ENCODE assay signal across 8 mouse cellular contexts in genomic region chr5:114824197-114824596, GRCm38 (mm10). TPM values are rescaled to one million over a fixed set of nuclear protein-coding genes. Genes with fewer than 3 reads are reported as not detected.
DNase-seq lines count a peak whose midpoint lies in the region; ATAC-seq lines count a peak whose summit lies in the region.

No protein-coding gene starts in this region.

- H3K9ac ChIP-seq in forebrain, embryonic 16.5 days (replicated peaks; ENCODE audit: low read depth, low read length): no peak overlapping the region
- H3K9ac ChIP-seq in heart, embryonic 15.5 days: no peak overlapping the region
- H3K9ac ChIP-seq in stomach, embryonic 15.5 days: no peak overlapping the region

- no peak overlapping the region; the same call in 1 of the 2 replicates for H3K4me2 ChIP-seq in forebrain, embryonic 16.5 days (ENCODE audit: low read length)
- peak overlapping the region; percentile 31; the same call in 1 of the 2 replicates for H3K4me2 ChIP-seq in heart, embryonic 15.5 days
- peak overlapping the region; percentile 17; the same call in 1 of the 2 replicates for H3K4me2 ChIP-seq in stomach, embryonic 15.5 days

- H3K9me3 ChIP-seq in forebrain, embryonic 10.5 days: peaks cover 18% of the 10 kb centered on the region; the same call in 1 of the 2 replicates
- no peaks in the 10 kb centered on the region for H3K9me3 ChIP-seq in forebrain, embryonic 16.5 days (ENCODE audit: control insufficient read depth, low read length)
- H3K9me3 ChIP-seq in heart, embryonic 15.5 days (replicated peaks): no peaks in the 10 kb centered on the region
- H3K9me3 ChIP-seq in stomach, embryonic 15.5 days: no peaks in the 10 kb centered on the region

- H3K27ac ChIP-seq in forebrain, embryonic 10.5 days: no peak overlapping the region
- H3K27ac ChIP-seq in forebrain, embryonic 16.5 days (ENCODE audit: low read length): no peak overlapping the region
- no peak overlapping the region for H3K27ac ChIP-seq in heart, embryonic 15.5 days
- H3K27ac ChIP-seq in stomach, embryonic 15.5 days: no peak overlapping the region

- ATAC-seq in forebrain, embryonic 16.5 days: no peak
- peak; percentile 73 for ATAC-seq in common myeloid progenitor, adult 5-6 weeks (replicated peaks; ENCODE audit: low read depth, poor library complexity, severe bottlenecking)
- ATAC-seq in heart, embryonic 15.5 days (replicated peaks; ENCODE audit: insufficient number of reproducible peaks, insufficient read depth, low FRiP score, low read depth): no peak
- no peak for ATAC-seq in stomach, embryonic 15.5 days (ENCODE audit: insufficient read depth, low FRiP score, low read depth)

- H3K4me1 ChIP-seq in forebrain, embryonic 10.5 days: peaks cover 25% of the 10 kb centered on the region
- peaks cover 6% of the 10 kb centered on the region for H3K4me1 ChIP-seq in forebrain, embryonic 16.5 days (replicated peaks; ENCODE audit: control insufficient read depth, insufficient read depth, low read length)
- H3K4me1 ChIP-seq in heart, embryonic 15.5 days (replicated peaks): peaks cover 7% of the 10 kb centered on the region
- peaks cover 8% of the 10 kb centered on the region for H3K4me1 ChIP-seq in stomach, embryonic 15.5 days

- DNase-seq in forebrain, embryonic 10.5 days (ENCODE audit: extremely low spot score, low spot score): peak; percentile 44
- peak; percentile 87 for DNase-seq in CD4-positive, CD25-positive, alpha-beta regulatory T cell, adult 2 months (ENCODE audit: low read depth, low spot score)
- DNase-seq in layer of hippocampus, adult 9-11 months: peak; percentile 38
- DNase-seq in lung, postnatal 36 days: peak; percentile 72

- peak overlapping the region; percentile 91 for H3K4me3 ChIP-seq in forebrain, embryonic 10.5 days
- H3K4me3 ChIP-seq in forebrain, embryonic 16.5 days (replicated peaks; ENCODE audit: low read length): no peak overlapping the region
- H3K4me3 ChIP-seq in heart, embryonic 15.5 days: peak overlapping the region; percentile 17
- H3K4me3 ChIP-seq in stomach, embryonic 15.5 days (replicated peaks): no peak overlapping the region

- no peaks in the 10 kb centered on the region for H3K27me3 ChIP-seq in forebrain, embryonic 10.5 days (ENCODE audit: poor library complexity, severe bottlenecking)
- no peaks in the 10 kb centered on the region for H3K27me3 ChIP-seq in forebrain, embryonic 16.5 days (replicated peaks; ENCODE audit: control insufficient read depth, insufficient read depth, low read length)
- no peaks in the 10 kb centered on the region for H3K27me3 ChIP-seq in heart, embryonic 15.5 days
- H3K27me3 ChIP-seq in stomach, embryonic 15.5 days (replicated peaks): no peaks in the 10 kb centered on the region

- H3K36me3 ChIP-seq in forebrain, embryonic 10.5 days (replicated peaks): peaks cover 28% of the 10 kb centered on the region
- H3K36me3 ChIP-seq in forebrain, embryonic 16.5 days (ENCODE audit: control insufficient read depth, insufficient read depth): no peaks in the 10 kb centered on the region
- H3K36me3 ChIP-seq in heart, embryonic 15.5 days: no peaks in the 10 kb centered on the region
- peaks cover 3% of the 10 kb centered on the region; the same call in 1 of the 2 replicates for H3K36me3 ChIP-seq in stomach, embryonic 15.5 days

- 19% methylated on average over 9 of the region's 9 CpGs for WGBS in forebrain, embryonic 10.5 days
- 11% methylated on average over 9 of the region's 9 CpGs for WGBS in forebrain, embryonic 16.5 days
- 19% methylated on average over 9 of the region's 9 CpGs for WGBS in heart, embryonic 15.5 days
- WGBS in stomach, embryonic 15.5 days: 18% methylated on average over 9 of the region's 9 CpGs

RNA-seq across cellular contexts. Expression of gene 1500011B03Rik, which starts 0.9 kb away (rescaled TPM):
- 118 and 119 TPM in 2 replicates for polyA plus RNA-seq in forebrain, embryonic 10.5 days (2016; fragmentation: Nextera tagmentation; extraction: Ambion mirVana)
- 220 and 250 TPM in 2 replicates for polyA plus RNA-seq in forebrain, embryonic 16.5 days (2015; fragmentation: Nextera tagmentation; extraction: Ambion mirVana)
- total RNA-seq in common myeloid progenitor, adult 5-6 weeks (2017): 59.4 and 74.8 TPM in 2 replicates
- 39.0 and 52.9 TPM in 2 replicates for polyA plus RNA-seq in heart, embryonic 15.5 days (2015; fragmentation: Nextera tagmentation; extraction: Ambion mirVana)
- polyA plus RNA-seq in stomach, embryonic 15.5 days (2015; fragmentation: Nextera tagmentation; extraction: Ambion mirVana): 78.6 and 82.0 TPM in 2 replicates

RNA-seq across cellular contexts. Expression of gene 4930519G04Rik, which starts 29.3 kb away (rescaled TPM):
- not detected in 2 replicates for polyA plus RNA-seq in forebrain, embryonic 10.5 days (2016; fragmentation: Nextera tagmentation; extraction: Ambion mirVana)
- polyA plus RNA-seq in forebrain, embryonic 16.5 days (2015; fragmentation: Nextera tagmentation; extraction: Ambion mirVana): not detected in 2 replicates
- not detected in 2 replicates for total RNA-seq in common myeloid progenitor, adult 5-6 weeks (2017)
- not detected in 2 replicates for polyA plus RNA-seq in heart, embryonic 15.5 days (2015; fragmentation: Nextera tagmentation; extraction: Ambion mirVana)
- not detected in 2 replicates for polyA plus RNA-seq in stomach, embryonic 15.5 days (2015; fragmentation: Nextera tagmentation; extraction: Ambion mirVana)

RNA-seq across cellular contexts. Expression of gene Gm9936, which starts 34.3 kb away (rescaled TPM):
- polyA plus RNA-seq in forebrain, embryonic 10.5 days (2016; fragmentation: Nextera tagmentation; extraction: Ambion mirVana): 0.14 and 0.15 TPM in 2 replicates
- polyA plus RNA-seq in forebrain, embryonic 16.5 days (2015; fragmentation: Nextera tagmentation; extraction: Ambion mirVana): 2.0 and 2.5 TPM in 2 replicates
- total RNA-seq in common myeloid progenitor, adult 5-6 weeks (2017): not detected in 2 replicates
- not detected in 2 replicates for polyA plus RNA-seq in heart, embryonic 15.5 days (2015; fragmentation: Nextera tagmentation; extraction: Ambion mirVana)
- 0.09 and 0.12 TPM in 2 replicates for polyA plus RNA-seq in stomach, embryonic 15.5 days (2015; fragmentation: Nextera tagmentation; extraction: Ambion mirVana)

RNA-seq across cellular contexts. Expression of gene Git2, which starts 48.9 kb away (rescaled TPM):
- 33.1 and 34.2 TPM in 2 replicates for polyA plus RNA-seq in forebrain, embryonic 10.5 days (2016; fragmentation: Nextera tagmentation; extraction: Ambion mirVana)
- 53.9 and 58.5 TPM in 2 replicates for polyA plus RNA-seq in forebrain, embryonic 16.5 days (2015; fragmentation: Nextera tagmentation; extraction: Ambion mirVana)
- total RNA-seq in common myeloid progenitor, adult 5-6 weeks (2017): 80.9 and 86.3 TPM in 2 replicates
- 31.0 and 43.2 TPM in 2 replicates for polyA plus RNA-seq in heart, embryonic 15.5 days (2015; fragmentation: Nextera tagmentation; extraction: Ambion mirVana)
- polyA plus RNA-seq in stomach, embryonic 15.5 days (2015; fragmentation: Nextera tagmentation; extraction: Ambion mirVana): 36.7 and 39.8 TPM in 2 replicates

RNA-seq across cellular contexts. Expression of gene Ankrd13a, which starts 49.7 kb away (rescaled TPM):
- 38.3 and 39.5 TPM in 2 replicates for polyA plus RNA-seq in forebrain, embryonic 10.5 days (2016; fragmentation: Nextera tagmentation; extraction: Ambion mirVana)
- 29.4 and 30.1 TPM in 2 replicates for polyA plus RNA-seq in forebrain, embryonic 16.5 days (2015; fragmentation: Nextera tagmentation; extraction: Ambion mirVana)
- 365 and 466 TPM in 2 replicates for total RNA-seq in common myeloid progenitor, adult 5-6 weeks (2017)
- polyA plus RNA-seq in heart, embryonic 15.5 days (2015; fragmentation: Nextera tagmentation; extraction: Ambion mirVana): 28.3 and 42.0 TPM in 2 replicates
- polyA plus RNA-seq in stomach, embryonic 15.5 days (2015; fragmentation: Nextera tagmentation; extraction: Ambion mirVana): 48.9 and 49.0 TPM in 2 replicates

Comparison
In these comparisons a context has a peak if more than half of its experiments do, and no peak if none do; other contexts are left out.
1. H3K4me3 ChIP-seq: peak in forebrain, embryonic 10.5 days (single experiment) and heart, embryonic 15.5 days (single experiment); none in forebrain, embryonic 16.5 days (single experiment) and stomach, embryonic 15.5 days (single experiment).
2. Peak in every context shown above with its lines, with median percentiles within 50 percentile points of each other: DNase-seq.